Mouse (Mus musculus) urinary bladder, postnatal 36 days (tissue): ENCODE results near the gene Slc25a41.

ENCODE experiments used
- DNase-seq, 2 experiments: peaks; one replicate each; pipeline ENCODE4 v3.0.0; 2022; ENCODE audit warnings: low spot score in 2 of 2, mixed read lengths in 1 of 2

Slc25a41 gene

DNA sequence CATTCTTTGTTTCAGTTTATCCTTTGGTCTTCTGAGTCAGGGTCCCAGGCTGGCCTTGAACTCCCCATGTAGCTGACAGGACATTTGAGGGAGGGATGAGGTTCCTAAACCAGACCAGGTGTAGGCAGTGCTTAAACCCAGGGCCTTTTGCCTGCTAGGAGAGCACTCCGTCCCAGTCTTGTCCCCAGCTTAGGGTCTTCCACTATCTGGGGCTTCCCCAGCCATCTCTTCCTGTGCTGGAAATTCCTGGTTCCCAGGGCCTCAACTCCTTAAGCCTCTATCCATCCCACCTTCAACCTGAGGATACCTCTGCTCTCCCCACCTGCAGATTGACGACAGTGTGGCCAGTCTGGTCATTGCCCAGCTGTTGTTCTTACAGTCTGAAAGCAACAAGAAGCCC is 50.5 kb downstream of the Slc25a41 start:
- no peak for DNase-seq

DNA sequence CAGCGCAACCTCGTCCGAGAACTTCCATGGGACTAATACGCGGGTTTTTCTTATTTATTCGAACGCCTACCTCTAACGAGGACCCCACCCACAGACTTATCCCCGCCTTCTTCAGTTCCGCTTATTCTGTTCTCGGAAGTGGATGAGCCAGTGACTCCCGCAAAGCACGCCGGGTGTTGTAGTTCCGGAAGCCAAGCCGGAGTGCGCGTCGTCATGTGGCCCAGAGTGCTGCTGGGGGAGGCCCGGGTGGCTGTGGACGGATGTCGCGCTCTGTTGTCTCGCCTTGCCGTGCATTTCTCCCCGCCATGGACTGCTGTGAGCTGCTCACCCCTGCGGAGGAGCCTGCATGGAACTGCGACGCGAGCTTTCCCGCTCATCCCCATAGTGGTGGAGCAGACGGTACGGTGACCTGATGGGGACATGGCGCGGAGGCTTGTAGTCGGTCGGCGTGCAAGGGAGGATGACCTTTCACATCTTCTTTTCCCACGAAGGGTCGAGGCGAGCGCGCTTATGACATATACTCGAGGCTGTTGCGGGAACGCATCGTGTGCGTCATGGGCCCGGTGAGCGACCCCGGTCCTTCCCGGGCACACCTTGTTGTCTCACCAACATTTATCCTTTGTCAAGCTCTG is 51.2 kb downstream of the Slc25a41 start, which contains the start of gene Clpp:
Clpp (plus strand) TSS at position 191 of the 632 bp plus-strand sequence.
- DNase-seq, result peak; percentile 94 to 95

DNA sequence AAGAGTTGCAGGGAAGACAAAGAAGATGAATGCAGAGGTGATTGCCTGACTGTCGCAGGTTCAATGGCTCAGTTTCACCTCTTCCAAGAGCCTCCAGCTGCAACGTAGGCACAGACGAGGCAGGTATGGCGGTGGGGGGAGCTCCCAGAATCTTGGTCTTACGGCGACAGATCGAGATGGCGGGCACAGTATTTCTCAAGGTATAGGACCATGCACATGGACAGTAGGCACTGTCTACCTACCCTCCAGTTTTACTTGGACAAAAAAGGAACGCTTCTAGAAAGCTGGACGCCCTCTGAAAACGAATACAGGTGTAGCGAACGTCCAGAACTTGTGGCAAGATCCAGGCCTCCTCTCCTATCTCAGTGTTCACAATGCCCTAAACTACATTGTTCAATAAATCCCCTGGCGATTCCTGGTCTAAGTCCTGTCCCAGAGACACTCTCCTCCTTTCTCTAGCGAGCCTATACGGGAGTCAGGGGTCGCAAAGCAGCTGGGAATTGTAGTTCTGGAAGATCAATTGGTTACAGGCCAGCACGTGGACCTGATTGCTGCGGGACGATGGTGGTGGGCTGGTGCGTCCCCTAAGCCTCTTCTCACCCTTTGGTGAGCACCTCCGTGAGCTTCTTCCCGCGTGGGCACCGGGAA is 51.9 kb downstream of the Slc25a41 start:
- DNase-seq, result no peak

DNA sequence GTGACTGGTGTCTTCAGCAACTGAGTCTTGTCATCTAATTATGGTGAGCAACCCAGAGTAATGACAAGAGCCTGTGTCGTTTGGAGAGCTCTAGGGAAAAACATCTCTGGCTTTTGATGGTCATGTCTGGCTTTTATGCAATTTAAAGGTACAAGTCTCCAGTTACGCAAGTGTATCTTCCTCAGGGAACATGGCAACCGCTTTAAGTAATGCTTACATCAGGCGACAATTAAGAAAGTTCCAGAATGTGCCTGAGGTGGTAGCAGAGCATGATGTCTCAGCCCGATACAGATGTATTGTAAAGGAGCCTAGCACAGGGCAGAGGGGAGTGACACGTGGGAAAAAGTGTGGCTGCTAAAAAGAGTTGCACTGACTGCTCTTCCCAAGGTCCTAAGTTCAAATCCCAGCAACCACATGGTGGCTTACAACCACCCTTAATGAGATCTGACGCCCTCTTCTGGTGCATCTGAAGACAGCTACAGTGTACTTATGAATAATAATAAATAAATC is 52.5 kb downstream of the Slc25a41 start:
- DNase-seq, result no peak

DNA sequence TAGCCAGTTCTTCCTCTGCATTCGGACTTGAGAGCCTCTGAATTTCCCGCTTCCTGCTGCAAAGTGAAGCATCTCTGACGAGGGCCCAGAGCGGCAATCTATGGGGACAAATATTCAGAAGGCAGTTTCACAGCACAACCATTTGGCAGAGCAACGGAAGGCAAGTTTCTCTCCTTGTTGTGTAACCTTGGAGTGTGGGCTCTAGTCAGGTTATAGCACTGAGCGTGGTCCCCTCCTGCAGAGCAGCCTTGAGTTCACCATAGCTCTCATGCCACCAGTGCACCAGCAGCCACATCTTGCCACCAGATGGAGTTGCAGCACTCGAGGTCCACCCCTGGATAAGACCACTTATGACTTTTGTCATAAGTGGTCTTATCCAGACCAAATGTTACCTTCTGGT is 53.0 kb downstream of the Slc25a41 start:
- no peak for DNase-seq

DNA sequence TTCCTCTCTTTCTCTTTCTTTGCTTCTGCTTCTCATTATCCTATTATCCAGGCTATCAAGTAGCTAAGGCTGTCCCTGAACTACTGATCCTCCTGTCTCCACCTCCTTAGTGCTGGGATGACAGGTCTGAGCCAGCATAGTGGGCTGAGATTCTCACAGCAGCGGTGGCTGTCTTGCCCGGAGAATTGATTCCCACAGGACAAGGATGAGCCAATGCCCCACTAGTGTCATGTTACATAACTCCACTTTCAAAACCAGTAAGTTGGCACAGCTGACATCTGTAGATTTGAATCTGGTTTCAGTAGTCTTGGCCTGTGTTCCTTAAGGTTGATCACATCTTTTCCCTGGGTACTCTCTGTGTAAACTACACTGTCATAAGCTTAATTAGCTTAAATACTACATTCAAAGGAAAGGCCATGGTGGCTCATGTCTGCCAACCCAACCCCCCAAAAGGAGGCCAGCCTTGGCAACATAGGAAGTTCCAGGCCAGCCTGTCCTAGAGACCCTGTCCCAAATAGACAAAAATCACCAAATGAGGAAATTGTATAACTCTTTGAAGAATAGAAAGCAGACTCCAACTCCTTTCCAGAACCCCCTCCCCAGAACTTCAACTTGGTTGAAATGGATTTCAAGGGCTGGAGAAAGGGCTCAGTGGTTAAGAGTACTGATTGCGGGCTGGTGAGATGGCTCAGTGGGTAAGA is 55.2 kb downstream of the Slc25a41 start:
- no peak for DNase-seq

DNA sequence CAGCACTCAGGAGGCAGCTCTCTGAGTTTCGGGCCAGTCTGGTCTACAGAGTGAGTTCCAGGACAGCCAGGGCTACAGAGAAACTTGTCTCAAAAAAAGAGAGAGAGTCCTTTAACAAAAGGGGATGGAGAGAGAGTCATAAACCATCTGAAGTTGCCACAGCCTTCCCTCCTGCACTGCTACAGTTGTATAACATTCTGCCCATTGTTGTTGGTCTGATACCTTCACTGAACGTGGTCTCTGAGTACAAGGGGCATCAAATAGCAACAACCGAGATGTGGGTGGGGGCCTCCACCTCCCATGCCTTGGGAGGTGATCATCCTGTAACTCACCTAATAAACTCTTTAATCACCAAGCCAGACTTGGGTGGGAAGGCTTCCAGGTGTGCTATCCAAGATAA is 55.8 kb downstream of the Slc25a41 start:
- no peak for DNase-seq

DNA sequence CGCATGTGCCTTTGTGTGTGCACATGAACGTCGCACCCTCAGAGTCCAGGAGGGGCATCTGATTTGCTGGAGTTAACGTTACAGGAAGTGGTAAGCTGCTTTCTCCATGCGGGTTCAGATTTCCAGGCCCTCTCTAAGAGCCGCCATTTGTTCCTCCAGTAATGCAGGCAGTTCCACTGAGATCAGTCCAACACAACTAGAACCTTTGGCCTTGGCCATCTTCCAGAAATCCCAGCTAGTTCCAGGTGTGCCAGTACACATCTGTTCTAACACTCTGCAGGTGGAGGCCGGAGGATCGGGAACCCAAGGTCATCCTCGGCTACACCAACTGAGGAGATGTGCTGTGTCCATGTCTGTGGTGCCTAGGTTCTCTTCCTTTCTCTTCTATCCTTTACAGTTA is 56.6 kb downstream of the Slc25a41 start:
- DNase-seq, result no peak
